Mouse (Mus musculus) spleen, adult 2 months (tissue): ENCODE data around the gene Tsc22d1.

ENCODE experiments used
- CTCF ChIP-seq: fragments of 200-500 bp; IDR thresholded peaks from 2 replicates; pipeline ENCODE4 v1.5.1; 2011; ENCODE audit warnings: mild to moderate bottlenecking, inconsistent platforms; ENCODE audit not compliant: insufficient read depth, insufficient read length, insufficient replicate concordance; ENCODE audit errors: extremely low read depth
- POLR2A ChIP-seq: fragments of 200-500 bp; IDR thresholded peaks from 2 replicates; pipeline ENCODE4 v1.6.1; 2011; ENCODE audit warnings: low read depth, low read length, inconsistent platforms

GRCm38 (mm10) chr14:76506425-76507205 lies 91.9 kb downstream of the Tsc22d1 start:
- no peak for TF ChIP-seq CTCF
- no peak for TF ChIP-seq POLR2A
